Mouse (Mus musculus): ENCODE measurements at regions not wholly inside any gene's neighbourhood (a gene's known extent, or its start where the extent isn't known, plus 50 kb on each side); places are given as distances from the start of the nearest gene placed in this dataset.

DNA sequence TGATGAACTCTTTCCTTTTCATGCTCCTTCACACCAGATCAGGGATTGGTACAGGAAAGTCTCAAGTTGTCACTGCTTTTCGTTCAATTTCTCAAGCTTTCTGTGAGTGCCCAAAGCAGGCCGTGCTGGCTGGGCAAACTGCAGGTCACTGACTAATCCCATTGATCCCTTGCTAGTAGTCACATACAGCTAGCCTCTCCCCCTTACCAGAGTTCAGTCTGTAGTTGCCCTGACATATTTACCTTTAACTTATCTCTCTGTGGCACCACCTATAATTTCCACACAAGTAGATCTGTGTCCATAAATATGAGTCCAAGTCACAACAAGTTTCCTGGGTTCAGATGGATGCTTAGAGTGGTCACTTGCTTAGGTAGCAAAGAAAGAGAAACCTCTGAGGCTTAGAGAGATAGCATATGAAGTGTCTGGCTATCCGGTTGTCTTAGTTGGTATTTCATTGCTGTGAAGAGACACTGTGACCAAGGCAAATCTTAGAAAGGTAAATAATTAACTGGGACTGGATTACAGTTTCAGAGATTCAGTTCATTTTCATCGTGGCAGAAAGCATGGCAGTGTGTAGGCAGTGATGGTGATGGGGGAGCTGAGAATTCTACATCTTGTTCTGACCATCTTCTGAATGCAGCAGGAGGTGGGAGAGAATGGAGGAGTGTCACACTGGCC, 362.8 kb upstream of the Pcsk5 start:
- H3K27me3 ChIP-seq (ENCODE audit: control insufficient read depth, insufficient read depth, low read length): no peaks in the 10 kb centered on the region

DNA sequence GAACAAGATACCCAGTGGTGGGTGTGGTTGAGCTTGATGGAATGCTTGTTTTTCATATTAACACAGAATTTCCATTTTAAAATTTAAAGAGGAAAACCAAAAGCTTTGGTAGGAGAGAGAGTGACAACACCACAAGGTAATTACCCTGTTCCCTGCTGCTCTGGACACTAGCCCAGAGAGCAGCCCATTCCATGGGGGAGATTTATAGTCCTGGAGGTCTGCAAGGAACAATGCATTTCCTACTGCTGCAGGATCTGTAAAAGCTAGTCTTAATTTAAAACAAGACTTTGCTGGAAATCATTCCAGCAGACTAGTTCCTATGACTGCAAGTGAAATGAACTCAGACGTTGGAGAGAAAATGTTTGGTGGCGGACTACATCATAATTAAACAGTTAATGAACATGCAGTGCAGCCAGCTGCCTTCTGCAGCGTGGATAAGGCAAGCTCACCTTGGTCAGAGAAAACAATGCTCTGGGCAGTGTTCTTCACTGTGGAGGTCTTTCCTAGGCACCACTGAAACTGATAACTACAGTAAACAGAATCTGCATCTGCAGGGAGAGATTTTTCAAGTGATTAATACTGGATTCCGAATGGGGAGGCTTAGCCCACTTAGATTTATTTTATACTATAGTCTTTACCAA, 351.8 kb upstream of the Pcsk5 start:
- H3K36me3 ChIP-seq (ENCODE audit: control insufficient read depth, insufficient read depth, low read length): no peaks in the 10 kb centered on the region
- no peak for DNase-seq
- H3K27ac ChIP-seq: no peak overlapping the region
- TF ChIP-seq CTCF (IDR thresholded peaks at IDR 0.05) (no peak), EP300 (IDR thresholded peaks at IDR 0.05; ENCODE audit: insufficient read depth, low read depth, low read length) (no peak), POLR2A (IDR thresholded peaks at IDR 0.05; ENCODE audit: insufficient read depth, low read depth, low read length) (no peak)
- WGBS: 50% methylated on average over 4 of the region's 4 CpGs
- intact Hi-C loops (cut with DNase I): no loop called here
- no peak overlapping the region for H3K4me3 ChIP-seq
- H3K9ac ChIP-seq (ENCODE audit: low read depth, low read length): no peak overlapping the region
- H3K4me1 ChIP-seq (ENCODE audit: control insufficient read depth, insufficient read depth, low read length): no peaks in the 10 kb centered on the region; the same call in 1 of the 2 replicates
- H3K27me3 ChIP-seq (ENCODE audit: control insufficient read depth, insufficient read depth, low read length): no peaks in the 10 kb centered on the region
- H3K79me2 ChIP-seq (replicated peaks; ENCODE audit: control insufficient read depth, insufficient read depth, low read length): no peaks in the 10 kb centered on the region

More for the DNA sequence above, 362.8 kb upstream of the Pcsk5 start:
- intact Hi-C loops (cut with DNase I): no loop called here
- Histone ChIP-seq H3K36me3 (ENCODE audit: control insufficient read depth, insufficient read depth, low read length) (no peaks in the 10 kb centered on the region), H3K4me3 (no peak overlapping the region), H3K9ac (ENCODE audit: low read depth, low read length) (no peak overlapping the region), H3K27ac (no peak overlapping the region), H3K79me2 (replicated peaks; ENCODE audit: control insufficient read depth, insufficient read depth, low read length) (no peaks in the 10 kb centered on the region), H3K4me1 (ENCODE audit: control insufficient read depth, insufficient read depth, low read length) (no peaks in the 10 kb centered on the region)
- 80% methylated on average over 4 of the region's 4 CpGs for WGBS
- no peak for DNase-seq
- TF ChIP-seq EP300 (IDR thresholded peaks at IDR 0.05; ENCODE audit: insufficient read depth, low read depth, low read length) (no peak), CTCF (IDR thresholded peaks at IDR 0.05) (no peak), POLR2A (IDR thresholded peaks at IDR 0.05; ENCODE audit: insufficient read depth, low read depth, low read length) (no peak)

DNA sequence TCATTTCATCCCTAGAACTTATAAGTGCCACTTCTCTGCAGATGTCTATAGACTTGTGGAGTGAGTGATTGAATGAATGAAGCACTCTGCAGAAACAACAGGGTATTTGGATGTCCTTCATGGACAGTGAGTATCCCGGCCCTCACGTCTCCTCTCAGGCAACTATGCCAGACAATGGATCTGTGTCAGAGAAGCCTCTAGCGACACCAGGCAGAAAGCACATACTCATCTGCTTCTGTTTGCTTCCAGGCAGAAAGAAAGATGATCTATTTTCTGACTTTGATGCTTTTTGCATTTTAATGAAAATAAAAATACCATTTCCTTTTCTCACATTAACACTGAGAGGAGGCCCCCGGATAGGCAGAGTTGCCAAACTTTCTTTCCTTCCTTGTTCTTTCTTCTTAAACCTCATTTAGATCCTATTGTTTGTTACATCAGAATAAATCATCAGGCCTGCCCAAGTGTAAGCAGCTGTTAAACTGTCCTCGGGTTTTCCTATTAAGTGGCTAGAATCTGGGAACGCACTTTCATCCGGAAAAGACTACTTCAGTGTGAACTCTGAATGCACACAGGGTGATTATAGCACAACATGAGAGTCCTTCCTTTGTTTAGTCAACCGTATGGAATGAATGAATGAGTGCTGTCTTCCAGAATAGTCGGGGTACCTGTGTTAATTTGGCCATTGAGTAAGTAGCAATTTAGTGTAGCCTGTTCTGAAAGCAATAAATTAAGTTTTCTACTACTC, 350.9 kb upstream of the Pcsk5 start:
- H3K4me3 ChIP-seq: no peak overlapping the region
- TF ChIP-seq POLR2A (IDR thresholded peaks at IDR 0.05; ENCODE audit: insufficient read depth, low read depth, low read length) (no peak), CTCF (IDR thresholded peaks at IDR 0.05) (no peak)
- no peak for DNase-seq
- H3K9ac ChIP-seq (ENCODE audit: low read depth, low read length): no peak overlapping the region
- H3K27ac ChIP-seq: no peak overlapping the region
- H3K27me3 ChIP-seq (ENCODE audit: control insufficient read depth, insufficient read depth, low read length): no peaks in the 10 kb centered on the region
- intact Hi-C loops (cut with DNase I): no loop called here
- 52% methylated on average over 9 of the region's 9 CpGs for WGBS
- H3K4me1 ChIP-seq (ENCODE audit: control insufficient read depth, insufficient read depth, low read length): no peaks in the 10 kb centered on the region; the same call in 1 of the 2 replicates
- H3K79me2 ChIP-seq (replicated peaks; ENCODE audit: control insufficient read depth, insufficient read depth, low read length): no peaks in the 10 kb centered on the region
- no peaks in the 10 kb centered on the region for H3K36me3 ChIP-seq (ENCODE audit: control insufficient read depth, insufficient read depth, low read length)

DNA sequence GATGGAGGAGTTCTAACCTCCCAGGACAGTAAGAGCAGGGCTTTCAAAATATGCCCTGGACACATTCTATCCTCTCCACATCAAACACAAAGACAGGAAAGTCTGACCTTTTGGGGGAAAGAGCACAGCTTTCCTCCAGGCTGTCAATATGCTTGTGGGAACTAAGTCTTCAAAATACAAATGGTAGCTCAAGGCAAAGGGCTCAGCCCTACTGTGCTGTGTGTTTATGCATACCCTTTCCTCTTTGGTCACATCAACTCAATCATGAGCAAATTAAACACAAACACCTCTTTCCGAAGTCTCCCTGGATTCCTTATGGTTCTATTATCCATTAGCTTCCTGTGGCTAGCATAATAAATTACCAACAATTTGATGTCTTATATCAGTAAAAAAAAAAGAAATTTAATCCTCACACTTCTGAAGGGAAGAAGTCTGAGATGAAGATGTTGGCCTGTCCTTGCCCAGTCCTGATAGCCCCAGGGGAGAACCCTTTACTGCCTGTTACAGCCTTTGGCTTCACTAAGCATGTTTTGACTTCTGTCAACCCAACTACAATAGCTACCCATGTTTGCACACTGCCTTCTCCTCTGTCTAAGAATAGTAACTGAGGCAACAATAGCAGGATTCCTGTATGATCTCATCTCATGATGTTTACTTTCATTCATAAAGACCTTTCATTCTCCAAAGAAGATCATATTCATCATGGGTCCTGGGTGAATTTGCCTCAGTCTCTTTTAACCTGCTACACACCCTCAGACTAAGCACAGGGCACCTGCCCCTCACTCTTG, 348.5 kb upstream of the Pcsk5 start:
- no peaks in the 10 kb centered on the region for H3K36me3 ChIP-seq (ENCODE audit: control insufficient read depth, insufficient read depth, low read length)
- DNase-seq: no peak
- 80% methylated on average over 1 of the region's 1 CpGs for WGBS
- no peaks in the 10 kb centered on the region for H3K79me2 ChIP-seq (replicated peaks; ENCODE audit: control insufficient read depth, insufficient read depth, low read length)
- no peaks in the 10 kb centered on the region for H3K27me3 ChIP-seq (ENCODE audit: control insufficient read depth, insufficient read depth, low read length)
- no peak overlapping the region for H3K4me3 ChIP-seq
- H3K4me1 ChIP-seq (ENCODE audit: control insufficient read depth, insufficient read depth, low read length): no peaks in the 10 kb centered on the region; the same call in 1 of the 2 replicates
- no peak overlapping the region for H3K9ac ChIP-seq (ENCODE audit: low read depth, low read length)
- H3K27ac ChIP-seq: no peak overlapping the region; the same call in 1 of the 2 replicates
- TF ChIP-seq POLR2A (IDR thresholded peaks at IDR 0.05; ENCODE audit: insufficient read depth, low read depth, low read length): no peak
- no peak for TF ChIP-seq EP300 (IDR thresholded peaks at IDR 0.05; ENCODE audit: insufficient read depth, low read depth, low read length)
- no peak for TF ChIP-seq CTCF (IDR thresholded peaks at IDR 0.05)
- intact Hi-C loops (cut with DNase I): no loop called here

DNA sequence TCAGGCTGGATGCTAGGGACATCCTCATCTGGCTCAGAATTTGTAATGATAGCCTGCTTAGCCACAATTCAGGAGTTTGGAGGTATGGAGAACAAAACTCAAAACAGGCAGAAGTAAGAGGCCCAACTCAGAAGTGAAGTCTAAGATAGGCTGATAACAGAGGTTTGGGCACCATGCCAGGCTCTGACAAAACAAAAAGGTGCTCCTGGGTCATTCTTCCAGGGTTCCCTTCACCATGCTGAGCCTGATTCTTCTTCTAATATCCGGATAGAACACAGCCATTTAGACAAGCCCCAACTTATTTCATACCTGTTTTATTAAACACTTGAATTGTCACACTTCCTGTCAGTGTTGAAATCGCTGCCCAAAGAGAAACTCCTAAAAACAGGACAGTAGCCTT, 347.8 kb upstream of the Pcsk5 start:
- no peaks in the 10 kb centered on the region; the same call in 1 of the 2 replicates for H3K4me1 ChIP-seq (ENCODE audit: control insufficient read depth, insufficient read depth, low read length)
- H3K27ac ChIP-seq: no peak overlapping the region
- 68% methylated on average over 2 of the region's 2 CpGs for WGBS
- no peak overlapping the region for H3K9ac ChIP-seq (ENCODE audit: low read depth, low read length)
- no peak overlapping the region for H3K4me3 ChIP-seq
- no peak for DNase-seq
- intact Hi-C loops (cut with DNase I): no loop called here
- H3K27me3 ChIP-seq (ENCODE audit: control insufficient read depth, insufficient read depth, low read length): no peaks in the 10 kb centered on the region
- TF ChIP-seq EP300 (IDR thresholded peaks at IDR 0.05; ENCODE audit: insufficient read depth, low read depth, low read length): no peak
- TF ChIP-seq CTCF (IDR thresholded peaks at IDR 0.05): no peak
- no peak for TF ChIP-seq POLR2A (IDR thresholded peaks at IDR 0.05; ENCODE audit: insufficient read depth, low read depth, low read length)
- H3K79me2 ChIP-seq (replicated peaks; ENCODE audit: control insufficient read depth, insufficient read depth, low read length): no peaks in the 10 kb centered on the region
- H3K36me3 ChIP-seq (ENCODE audit: control insufficient read depth, insufficient read depth, low read length): no peaks in the 10 kb centered on the region

Measured in heart, adult 2 months (tissue).